Mouse (Mus musculus) megakaryocyte-erythroid progenitor cell, adult 5-6 weeks (primary cell): ENCODE results near the gene Btf3. TPM values are rescaled to one million over a fixed set of nuclear protein-coding genes. Genes with fewer than 3 reads are reported as not detected.

ENCODE experiments used
- ATAC-seq: replicated peaks from 2 replicates; pipeline ENCODE4 v1.8.0; 2016; ENCODE audit warnings: mild to moderate bottlenecking, inconsistent platforms; ENCODE audit not compliant: severe bottlenecking, poor library complexity, low FRiP score, low TSS enrichment
- total RNA-seq, 2 experiments: library from RNA; stranded (forward) in 1 of 2; stranded (reverse) in 1 of 2; fragments of 200-1000, 215-1000 nt in 1 of 2; fragments of >200 nt in 1 of 2; fragmentation: Nextera tagmentation in 1 of 2; gene quantifications; 2 replicates each; pipeline ENCODE4 v1.2.3; 2014 to 2017

Btf3 gene
- total RNA-seq, 2 experiments from 2014 or later, result 1,210 to 2,726 TPM

DNA sequence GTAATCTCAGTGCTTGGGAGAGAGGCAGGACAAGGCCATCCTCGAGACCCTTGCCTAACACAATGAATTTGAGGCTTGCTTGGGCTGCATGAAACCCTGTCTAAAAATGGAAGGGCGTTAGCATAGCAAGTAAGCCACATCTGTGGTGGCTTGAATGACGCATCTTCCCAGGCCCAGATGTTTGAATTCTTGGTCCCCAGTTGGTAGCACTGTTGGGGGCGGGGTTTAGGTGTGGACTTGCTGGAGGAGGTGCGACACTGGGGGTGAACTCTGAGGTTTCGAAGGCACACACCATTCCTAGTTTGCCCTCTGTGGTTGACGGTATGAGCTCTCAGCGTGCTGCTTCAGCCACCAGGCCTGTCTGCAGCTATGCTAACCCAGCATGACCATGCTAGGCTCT lies 25.1 kb downstream of the Btf3 start:
- ATAC-seq, result 0 out of 2 replicates have a peak, but pooled peaks have one; percentile 18

DNA sequence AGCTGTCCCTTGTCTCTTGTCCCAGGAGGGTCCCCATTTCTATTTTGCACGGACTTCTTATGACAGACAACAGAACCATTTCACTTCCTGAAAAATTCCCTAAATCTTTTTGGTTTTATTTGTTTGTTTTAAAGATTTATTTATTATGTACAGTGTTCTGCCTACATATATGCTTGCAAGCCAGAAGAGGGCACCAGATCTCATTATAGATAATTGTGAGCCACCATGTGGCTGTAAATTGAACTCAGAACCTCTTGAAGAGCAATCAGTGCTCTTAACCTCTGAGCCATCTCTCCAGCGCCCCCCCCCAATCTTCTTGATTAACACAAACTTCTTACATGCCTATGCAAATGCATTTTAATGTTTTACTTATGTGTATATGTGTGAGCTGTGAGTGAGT lies 26.1 kb downstream of the Btf3 start:
- no peak for ATAC-seq

DNA sequence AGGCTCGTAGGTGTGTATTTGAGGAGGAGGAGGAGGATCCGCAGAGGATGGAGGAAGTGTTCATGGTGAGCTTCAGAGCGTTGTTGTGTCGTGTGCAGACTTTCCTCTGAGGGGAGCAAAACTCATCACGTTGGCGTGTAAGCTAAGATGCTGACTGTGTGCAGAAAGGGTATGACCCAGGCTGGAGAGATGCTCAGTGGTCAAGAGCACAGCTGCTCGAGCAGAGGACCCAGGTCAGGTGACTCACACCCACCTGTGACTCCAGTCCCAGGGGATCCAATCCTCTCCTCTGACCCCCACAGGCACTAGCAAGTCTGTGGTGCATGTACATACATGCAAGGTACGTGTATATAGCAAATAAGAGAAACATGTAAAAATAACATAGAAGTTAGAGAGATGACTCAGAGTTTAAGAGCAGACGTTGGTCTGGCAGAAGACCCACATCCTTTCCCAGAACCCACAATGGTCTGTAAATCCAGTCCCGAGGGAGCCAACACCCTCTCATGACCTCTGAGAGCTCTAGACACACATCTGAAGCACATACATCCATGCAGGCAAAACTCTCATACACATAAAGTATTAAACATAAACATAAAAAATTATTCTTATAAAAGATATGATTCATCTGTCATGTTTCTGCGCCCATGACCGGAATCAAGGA lies 35.7 kb downstream of the Btf3 start:
- ATAC-seq, result no peak

DNA sequence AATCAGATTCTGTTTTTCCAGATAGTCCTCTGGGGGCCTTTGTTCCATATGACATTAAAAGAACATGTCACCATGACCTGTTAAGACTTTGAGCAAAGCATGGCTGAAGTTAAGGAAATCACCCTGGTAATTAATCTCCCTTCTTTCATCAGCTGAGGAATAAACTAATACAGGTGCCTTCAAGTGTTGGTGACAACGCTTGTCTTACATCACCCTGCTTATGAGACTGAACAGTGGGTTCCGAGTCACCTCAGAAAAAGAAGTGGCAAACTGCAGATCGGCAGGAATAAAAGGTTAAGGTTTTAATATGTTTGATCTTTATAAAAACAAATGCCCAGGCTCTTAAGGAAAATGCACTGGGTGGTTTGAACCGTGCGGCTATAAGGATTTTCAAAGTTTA lies 37.1 kb downstream of the Btf3 start, which contains the start of gene Gm21976:
TSS of gene Gm21976 (plus strand) at position 202 of the 400 bp plus-strand sequence.
- ATAC-seq, result no peak

DNA sequence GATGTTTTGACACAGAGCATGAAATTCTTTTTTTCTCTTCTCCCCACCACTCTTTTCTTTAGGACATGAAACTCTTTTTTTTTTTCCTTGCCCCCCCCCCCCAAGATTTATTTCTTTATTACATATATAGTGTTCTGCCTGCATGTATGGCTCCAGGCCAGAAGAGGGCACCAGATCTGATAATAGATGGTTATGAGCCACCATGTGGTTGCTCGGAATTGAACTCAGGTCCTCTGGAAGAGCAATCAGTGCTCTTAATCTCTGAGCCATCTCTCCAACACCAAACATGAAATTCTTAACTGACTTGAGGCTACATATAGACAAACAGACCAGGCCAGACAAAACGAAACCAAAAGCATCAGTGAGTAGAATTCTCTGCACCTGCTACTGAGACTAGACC lies 39.3 kb downstream of the Btf3 start:
- ATAC-seq, result no peak

DNA sequence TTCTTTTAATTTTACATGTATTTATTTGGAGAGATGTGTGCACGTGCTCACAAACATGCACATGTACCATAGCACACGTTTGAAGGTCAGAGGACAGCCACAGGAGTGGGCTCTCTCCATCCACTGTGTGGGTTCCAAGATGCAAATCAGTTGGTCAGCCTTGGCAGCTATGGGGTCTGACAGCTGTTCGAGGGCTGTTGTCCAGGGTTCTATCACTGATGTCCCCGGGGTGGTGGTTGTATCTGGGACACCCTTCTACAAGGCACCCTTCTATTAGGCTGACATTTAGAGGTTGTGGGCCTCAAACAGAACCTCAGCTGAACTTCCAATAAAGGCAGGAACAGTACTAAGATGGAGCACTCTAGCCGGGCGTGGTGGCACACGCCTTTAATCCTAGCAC lies 40.6 kb downstream of the Btf3 start:
- no peak for ATAC-seq

DNA sequence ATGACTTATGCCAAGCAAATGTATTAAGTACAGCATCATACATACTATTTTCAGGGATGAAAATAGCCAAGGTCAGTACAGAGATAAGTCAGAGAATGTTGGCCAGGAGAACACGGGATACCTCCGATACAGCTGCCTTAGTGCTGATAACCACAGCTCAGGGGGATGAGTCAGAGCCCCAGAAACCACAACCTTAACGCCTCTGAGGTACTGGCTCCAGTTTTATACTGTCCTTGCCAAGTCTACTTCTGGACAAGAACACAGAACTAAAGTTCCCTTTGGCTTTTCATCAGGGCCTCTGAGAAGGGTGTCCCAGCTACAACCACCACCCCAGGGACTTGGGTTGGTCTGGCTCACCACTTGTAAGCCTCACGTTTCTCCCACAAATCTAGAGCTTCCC lies 41.2 kb downstream of the Btf3 start:
- ATAC-seq, result peak; percentile 98

DNA sequence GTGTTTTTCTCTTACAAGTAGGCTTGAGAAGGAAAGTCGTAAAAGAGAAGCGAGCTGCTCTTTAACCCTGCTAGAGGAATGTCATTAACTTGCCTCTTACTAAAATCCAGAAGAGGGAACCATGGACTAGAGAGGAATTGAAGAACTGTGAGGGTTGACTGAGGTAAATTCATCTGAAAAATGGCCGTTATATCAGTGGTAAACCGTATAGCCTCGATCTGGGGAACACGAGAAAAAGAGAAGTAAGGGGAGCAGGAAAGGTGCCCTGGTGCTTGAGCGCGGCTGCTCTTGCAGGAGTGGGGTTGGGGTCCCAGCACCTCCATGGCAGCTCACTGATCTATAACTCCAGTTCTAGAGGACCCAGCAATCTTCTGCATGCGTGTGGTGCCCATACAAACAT lies 42.8 kb downstream of the Btf3 start:
- ATAC-seq, result no peak

DNA sequence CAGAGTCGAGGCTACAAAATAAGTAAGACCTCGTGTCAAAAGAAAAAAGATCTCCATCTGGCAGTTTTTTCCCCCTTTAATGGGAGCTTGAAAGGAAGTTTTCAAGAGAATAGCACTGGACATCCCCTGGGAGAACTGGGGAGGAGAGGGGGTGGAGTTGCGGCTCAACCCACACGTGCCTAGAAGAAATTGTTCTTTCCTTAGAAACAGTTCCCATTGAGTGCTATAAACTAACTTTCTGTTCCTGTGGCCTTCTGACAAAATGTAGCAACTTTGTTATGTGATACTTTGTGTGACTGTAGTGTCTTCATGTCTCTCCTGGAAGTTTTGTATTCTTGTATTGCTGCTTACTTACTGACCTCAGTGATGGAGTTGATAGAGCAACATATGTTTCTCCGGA lies 52.7 kb downstream of the Btf3 start:
- ATAC-seq, result no peak

DNA sequence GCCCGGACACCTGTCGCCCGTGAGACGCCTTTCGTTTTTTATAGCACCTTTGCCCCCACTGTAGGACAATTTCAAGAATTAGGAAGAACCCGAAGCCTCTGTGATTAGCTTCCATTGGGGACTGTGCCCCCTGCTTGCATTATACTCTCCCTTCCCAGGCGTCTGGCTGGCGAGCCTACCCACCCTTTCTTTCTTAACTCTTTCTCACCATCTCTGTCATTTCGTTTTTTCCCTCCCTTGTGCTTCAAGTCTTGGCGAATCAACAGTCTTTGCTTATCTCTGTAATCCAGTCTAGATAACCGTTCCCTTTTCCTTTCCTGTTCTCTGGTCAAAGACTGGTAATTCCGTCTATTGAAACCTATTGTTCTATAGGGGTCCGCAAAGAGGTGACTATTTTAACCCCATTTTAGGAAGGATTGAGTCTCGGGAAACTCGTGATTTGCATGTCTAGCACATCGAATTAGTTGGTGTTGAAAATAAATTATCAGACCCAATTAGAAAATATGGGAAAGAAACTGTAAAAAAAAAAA lies 53.3 kb downstream of the Btf3 start:
- peak; percentile 16 for ATAC-seq

DNA sequence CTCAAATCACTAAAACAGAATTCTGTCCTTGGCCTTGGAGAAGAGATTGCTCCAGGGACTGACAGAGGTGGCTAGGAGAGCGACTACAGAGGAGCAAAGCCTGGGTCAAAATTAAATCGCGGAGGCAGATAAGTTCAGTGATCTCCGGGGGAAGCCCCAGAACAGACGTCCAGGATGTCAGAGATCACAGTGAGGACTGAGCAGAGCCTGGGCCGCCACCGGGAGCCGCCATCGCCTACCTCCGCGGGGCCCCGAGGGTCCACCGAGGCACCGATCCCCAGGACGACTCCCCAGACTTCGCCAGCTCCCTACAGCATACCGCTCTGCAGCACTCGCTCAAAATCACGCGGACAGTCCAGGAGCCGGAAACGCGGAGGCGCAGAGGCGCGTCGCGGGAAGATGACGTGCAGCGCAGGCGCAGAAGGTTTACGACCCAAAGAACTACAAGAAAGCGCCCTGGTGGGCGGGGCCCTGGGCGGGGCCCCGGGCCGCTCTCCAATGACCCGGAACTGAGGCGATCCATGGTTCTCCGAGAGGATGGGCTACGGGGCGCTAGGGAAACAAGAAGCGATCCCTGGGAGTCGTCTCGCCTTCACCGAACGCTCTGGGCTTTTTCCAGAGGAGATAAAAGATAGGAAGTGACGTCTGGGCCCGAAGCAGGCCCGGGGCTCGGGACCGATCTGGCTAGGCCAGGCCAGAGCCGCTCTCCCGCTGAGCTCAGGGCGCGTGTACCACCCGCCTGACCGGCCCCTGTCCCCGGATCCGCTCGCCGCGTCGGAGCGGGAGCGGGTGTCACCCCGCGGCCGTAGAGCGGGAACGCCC lies 54.0 kb downstream of the Btf3 start, which contains the start of the genes Utp15 and Ankra2:
TSS of gene Utp15 (minus strand) at position 406 of the 822 bp plus-strand sequence.
TSS of gene Ankra2 (plus strand) at position 439 of the 822 bp plus-strand sequence.
- peak; percentile 94 for ATAC-seq

Other genes starting within 250 kb of the Btf3 start
- gene Arhgef28, start 110.6 kb downstream of the Btf3 start, total RNA-seq (2014; fragmentation: Nextera tagmentation), result 0.79 and 1.1 TPM in 2 replicates
- gene Arhgef28, start 110.6 kb downstream of the Btf3 start, total RNA-seq (2017), result 1.5 and 2.0 TPM in 2 replicates
- gene Utp15, start 54.0 kb downstream of the Btf3 start, total RNA-seq (2014; fragmentation: Nextera tagmentation), result 34.4 and 45.7 TPM in 2 replicates
- 57.2 and 67.9 TPM in 2 replicates for gene Utp15, start 54.0 kb downstream of the Btf3 start, total RNA-seq (2017)
- gene Ankra2, start 53.9 kb downstream of the Btf3 start, total RNA-seq (2014; fragmentation: Nextera tagmentation), result 37.7 and 42.4 TPM in 2 replicates
- gene Ankra2, start 53.9 kb downstream of the Btf3 start, total RNA-seq (2017), result 21.6 and 25.0 TPM in 2 replicates
- not detected in 2 replicates for gene Gm21976, start 37.1 kb downstream of the Btf3 start, total RNA-seq (2014; fragmentation: Nextera tagmentation)
- not detected in 2 replicates for gene Gm21976, start 37.1 kb downstream of the Btf3 start, total RNA-seq (2017)
- not detected in 2 replicates for gene Foxd1, start 37.2 kb upstream of the Btf3 start, total RNA-seq (2014; fragmentation: Nextera tagmentation)
- not detected in 2 replicates for gene Foxd1, start 37.2 kb upstream of the Btf3 start, total RNA-seq (2017)
- gene Gm10320, start 175.0 kb upstream of the Btf3 start, total RNA-seq (2014; fragmentation: Nextera tagmentation), result 0.66 TPM in 1 of 2 replicates, not detected in the other
- gene Gm10320, start 175.0 kb upstream of the Btf3 start, total RNA-seq (2017), result 1.2 TPM in 1 of 2 replicates, not detected in the other